Mouse (Mus musculus): ENCODE measurements around the gene Fhod1. TPM values are rescaled to one million over a fixed set of nuclear protein-coding genes. Genes with fewer than 3 reads are reported as not detected.

Gene Fhod1
- total RNA-seq, 4 experiments from 2014 or later, result 21.1 to 28.8 (median 23.9) TPM

DNA sequence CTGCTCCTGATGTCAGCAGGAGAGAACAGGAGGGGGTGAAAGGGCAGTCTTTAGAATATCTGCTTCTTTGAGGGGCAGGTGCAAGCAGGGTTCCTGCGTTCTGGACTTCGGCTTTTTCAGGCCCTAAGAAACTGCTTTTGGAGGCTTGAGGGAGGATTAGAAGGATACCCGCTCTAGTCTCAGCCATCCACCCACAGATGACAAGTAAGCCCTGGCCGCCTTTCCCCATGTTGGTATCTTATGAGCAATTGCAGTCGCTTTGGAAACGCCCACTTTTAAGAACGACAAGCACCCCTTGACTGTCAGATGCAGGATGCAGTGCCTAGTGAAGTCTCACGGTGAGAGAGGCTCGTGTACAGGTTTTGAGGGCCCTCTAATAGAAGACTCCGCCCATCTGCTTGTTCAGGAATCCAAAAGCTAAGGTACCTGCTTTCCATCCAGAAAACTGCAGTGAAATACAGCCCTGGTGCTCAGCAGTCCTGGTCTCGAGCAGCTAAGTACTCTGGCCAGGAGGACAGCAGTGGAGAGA is 29.0 kb downstream of the Fhod1 start:
- DNase-seq (ENCODE audit: low spot score in 2 of 2), result no peak

DNA sequence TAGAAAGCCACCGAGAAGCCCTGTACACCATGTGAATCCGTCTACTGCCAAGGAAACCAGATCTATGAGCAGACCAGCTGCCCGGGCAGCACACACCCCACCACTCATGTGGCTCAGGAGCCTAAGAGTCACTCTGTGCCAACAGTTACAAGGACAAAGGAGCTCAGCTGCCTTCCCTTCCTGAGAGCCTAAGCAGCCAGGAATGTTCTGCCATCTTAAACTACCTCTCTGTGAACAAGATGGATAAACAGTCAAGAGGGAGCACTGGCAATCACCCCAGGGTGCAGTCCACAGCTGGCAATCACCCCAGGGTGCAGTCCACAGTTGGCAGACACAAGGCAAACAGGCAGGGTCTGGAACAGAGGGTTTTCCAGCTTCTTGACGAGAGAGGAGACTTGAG is 29.8 kb downstream of the Fhod1 start:
- DNase-seq (ENCODE audit: low spot score in 2 of 2), result no peak

- no peak for DNase-seq (ENCODE audit: low spot score in 2 of 2)
Observed at GRCm38 (mm10) chr8:105315073-105315769, 32.5 kb downstream of the Fhod1 start.

DNA sequence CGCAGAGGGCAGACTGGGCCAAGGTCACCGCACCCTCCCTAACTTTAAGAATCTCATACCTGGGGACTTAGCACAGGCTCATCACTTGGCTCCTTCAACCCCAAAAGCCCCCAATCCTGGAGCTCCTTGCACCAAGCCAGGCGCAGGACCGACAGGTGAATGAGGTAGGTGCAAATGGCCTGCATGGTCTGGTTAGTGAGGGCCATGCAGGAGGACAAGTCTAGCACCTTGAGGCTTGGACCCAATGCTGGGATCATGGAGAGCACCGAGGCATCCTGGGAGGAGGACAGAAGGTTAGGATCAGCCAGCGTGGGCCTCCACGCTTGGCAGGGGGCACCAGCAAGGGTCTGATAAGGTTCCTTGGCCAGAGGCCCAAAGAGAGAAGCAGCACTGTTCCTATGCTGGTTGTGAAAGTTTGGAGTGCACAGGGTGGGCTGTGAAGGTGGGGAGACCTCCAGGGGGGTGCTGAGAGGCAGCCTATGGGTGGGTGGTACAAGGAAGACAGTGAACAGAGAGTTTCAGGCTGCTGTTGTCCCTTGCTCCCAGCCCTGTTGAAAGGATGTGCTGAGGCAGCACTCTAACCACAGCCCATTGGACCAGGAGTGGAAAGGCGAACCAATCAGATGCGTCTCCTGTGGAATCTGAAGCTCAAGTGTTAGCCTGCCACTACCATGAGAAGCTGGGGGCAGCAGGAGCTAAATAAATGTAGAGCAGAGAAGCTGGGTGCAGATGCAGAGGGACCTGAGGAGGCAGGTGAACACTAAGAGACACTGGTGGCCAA is 33.9 kb downstream of the Fhod1 start:
- DNase-seq (ENCODE audit: low spot score in 2 of 2), result no peak

DNA sequence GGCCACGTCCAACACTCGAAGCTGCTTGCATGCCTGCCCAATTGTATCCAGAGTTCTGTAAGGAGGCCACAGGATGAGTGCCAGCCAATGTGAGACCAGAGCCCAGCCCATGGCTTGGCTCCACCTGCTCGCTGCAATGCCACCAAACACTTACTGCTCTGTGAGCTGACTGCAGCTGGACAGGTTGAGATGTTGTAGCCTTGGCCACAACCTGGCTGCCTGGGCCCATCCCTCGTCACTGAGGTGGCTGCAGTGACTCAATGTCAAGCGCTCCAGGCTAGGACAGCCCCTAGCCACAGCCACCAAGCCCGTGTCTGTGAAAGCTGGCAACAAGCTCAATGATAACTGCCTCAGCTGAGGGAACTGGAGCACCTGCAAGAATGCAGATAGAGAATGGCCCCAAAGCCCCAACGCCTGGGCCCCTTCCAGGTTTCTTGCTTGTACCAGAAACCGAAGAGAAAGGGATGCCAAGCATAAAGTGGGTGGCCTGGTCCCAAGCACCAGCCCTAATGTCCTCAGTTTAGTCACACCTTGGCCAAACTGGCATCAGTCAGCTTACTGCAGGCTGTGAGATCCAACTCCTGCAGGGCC is 34.8 kb downstream of the Fhod1 start:
- no peak for DNase-seq (ENCODE audit: low spot score in 2 of 2)

DNA sequence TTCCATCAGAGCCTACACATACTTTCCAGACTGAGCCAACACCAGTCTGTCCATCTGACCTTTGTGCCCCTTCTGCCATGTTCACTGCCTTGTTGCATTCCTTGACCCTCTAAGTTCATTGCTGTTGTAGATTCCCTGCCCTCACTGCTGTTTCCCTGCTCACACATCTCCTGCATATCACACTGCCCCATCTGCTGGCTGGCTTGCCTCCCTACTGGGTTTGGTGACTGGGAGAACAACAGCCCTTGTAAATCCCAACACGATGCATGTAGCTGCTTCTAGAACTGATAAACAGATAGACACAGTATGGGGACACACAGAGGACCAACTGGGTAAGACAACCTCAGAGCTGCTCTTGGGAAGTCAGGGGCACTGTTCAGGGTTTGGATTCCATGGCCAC is 36.0 kb downstream of the Fhod1 start:
- DNase-seq (ENCODE audit: low spot score in 2 of 2), result no peak

- no peak for DNase-seq (ENCODE audit: low spot score in 2 of 2)
Observed at GRCm38 (mm10) chr8:105310118-105310517, 37.6 kb downstream of the Fhod1 start.

DNA sequence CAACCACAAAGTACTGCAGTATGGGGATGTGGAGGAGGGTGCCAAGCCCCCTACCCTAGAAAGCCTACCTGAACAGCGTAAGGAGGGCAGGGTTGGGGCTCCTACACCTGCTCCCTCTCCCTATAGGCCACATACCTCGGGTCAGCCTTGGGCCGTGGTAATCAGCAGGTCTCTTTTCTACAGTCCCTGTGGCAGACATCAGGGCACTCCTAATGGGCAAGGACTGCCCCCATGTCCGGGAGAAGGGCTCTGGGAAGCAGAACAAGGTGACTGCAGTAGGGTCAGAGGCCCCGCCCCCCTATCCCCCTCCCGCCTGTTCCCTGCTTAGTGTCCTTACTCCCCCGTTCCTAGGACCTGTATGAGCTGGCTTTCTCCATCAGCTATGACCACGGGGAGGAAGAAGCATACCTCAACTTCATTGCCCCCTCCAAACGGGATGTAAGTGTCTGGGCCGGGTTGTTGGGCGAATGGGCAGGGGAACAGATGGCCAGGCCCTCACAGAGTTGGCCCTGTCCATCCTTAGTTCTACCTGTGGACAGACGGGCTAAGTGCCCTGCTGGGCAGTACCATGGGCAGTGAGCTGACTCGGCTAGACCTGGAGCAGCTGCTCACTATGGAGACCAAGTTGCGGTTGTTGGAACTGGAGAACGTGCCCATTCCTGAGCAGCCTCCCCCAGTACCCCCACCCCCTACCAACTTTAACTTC is 38.5 kb downstream of the Fhod1 start:
- no peak for DNase-seq (ENCODE audit: low spot score in 2 of 2)

- DNase-seq (ENCODE audit: low spot score in 2 of 2), result no peak
Observed at GRCm38 (mm10) chr8:105308428-105308827, 39.3 kb downstream of the Fhod1 start.

DNA sequence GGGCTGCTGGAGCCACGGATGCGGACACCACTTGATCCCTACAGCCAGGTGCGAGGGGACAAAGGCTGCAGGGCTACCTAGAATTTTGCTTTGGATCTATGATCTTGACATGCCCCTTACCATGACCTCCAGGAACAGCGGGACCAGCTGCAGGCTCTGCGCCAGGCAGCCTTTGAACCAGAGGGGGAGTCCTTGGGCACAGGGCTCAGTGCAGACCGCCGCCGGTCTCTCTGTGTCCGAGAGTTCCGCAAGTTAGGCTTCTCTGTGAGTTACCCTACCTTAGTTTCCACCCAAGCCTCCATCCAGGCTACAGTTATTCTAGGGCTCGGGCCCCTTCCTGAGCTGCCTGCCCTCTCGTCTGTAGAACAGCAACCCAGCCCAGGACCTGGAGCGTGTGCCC is 40.1 kb downstream of the Fhod1 start:
- no peak for DNase-seq (ENCODE audit: low spot score in 2 of 2)

DNA sequence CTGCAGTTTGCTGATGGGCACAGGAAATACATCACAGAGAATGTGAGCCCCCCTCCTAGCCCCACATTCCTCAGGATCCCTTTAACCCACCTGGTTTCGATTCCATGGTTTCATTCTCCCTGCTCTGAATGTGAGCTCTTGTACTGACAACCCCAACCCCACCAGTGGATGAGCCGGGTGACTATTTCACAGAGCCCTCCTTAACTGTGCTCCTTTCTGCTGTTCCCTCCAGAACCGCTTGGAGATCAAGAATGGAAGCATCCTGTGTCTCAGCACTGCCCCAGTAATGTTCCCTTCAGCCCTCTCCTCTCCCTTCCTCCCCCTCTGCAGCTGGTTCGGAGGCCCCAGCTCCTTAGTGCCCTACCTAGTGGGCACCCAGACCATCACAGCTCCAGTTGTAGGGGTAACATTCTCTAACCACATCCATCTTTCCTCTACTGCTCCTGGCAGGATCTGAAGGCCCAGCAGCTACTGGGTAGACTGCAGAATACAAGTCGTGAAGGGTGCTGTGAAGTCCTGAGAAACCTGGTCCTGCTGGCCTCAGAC is 41.5 kb downstream of the Fhod1 start:
- DNase-seq (ENCODE audit: low spot score in 2 of 2), result no peak

- DNase-seq (ENCODE audit: low spot score in 2 of 2), result no peak
Observed at GRCm38 (mm10) chr8:105305211-105306145, 42.3 kb downstream of the Fhod1 start, which contains the start of gene Elmo3. Gene Elmo3 (plus strand): TSS chr8:105305601.

GRCm38 (mm10) chr8:105304325-105305210 is 43.2 kb downstream of the Fhod1 start:
- DNase-seq (ENCODE audit: low spot score in 2 of 2), result no peak

- DNase-seq (ENCODE audit: low spot score in 2 of 2), result no peak
Observed at GRCm38 (mm10) chr8:105303874-105304273, 43.9 kb downstream of the Fhod1 start.

DNA sequence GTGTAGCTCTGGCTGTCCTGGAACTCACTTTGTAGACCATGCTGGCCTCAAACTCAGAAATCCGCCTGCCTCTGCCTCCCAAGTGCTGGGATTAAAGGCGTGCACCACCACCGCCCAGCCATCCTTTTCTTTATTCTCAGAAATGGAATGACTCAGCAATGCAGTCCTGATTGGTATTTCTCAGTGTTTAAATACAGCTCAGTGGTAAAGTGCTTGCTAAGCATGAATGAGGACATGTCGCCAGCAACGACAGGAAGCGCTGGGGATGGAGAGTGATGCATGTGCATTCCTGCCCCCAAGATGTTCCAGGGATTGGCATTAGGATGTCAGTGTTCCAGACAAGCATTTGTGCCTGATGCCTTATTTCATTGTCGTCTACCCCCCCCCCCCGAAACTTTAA is 44.4 kb downstream of the Fhod1 start:
- DNase-seq (ENCODE audit: low spot score in 2 of 2), result no peak

- no peak for DNase-seq (ENCODE audit: low spot score in 2 of 2)
Observed at GRCm38 (mm10) chr8:105299962-105300361, 47.8 kb downstream of the Fhod1 start.

GRCm38 (mm10) chr8:105298351-105299252 is 49.2 kb downstream of the Fhod1 start:
- DNase-seq (ENCODE audit: low spot score in 2 of 2), result no peak

Measured in gastrocnemius, adult 8-10 months (tissue).